Mouse (Mus musculus) liver (tissue): ENCODE data around the gene Mast4.

Experiments
- DNase-seq: peaks from one replicate; pipeline ENCODE4 v3.0.0-alpha.2; 2020; ENCODE audit warnings: mixed read lengths

Gene Mast4

DNA sequence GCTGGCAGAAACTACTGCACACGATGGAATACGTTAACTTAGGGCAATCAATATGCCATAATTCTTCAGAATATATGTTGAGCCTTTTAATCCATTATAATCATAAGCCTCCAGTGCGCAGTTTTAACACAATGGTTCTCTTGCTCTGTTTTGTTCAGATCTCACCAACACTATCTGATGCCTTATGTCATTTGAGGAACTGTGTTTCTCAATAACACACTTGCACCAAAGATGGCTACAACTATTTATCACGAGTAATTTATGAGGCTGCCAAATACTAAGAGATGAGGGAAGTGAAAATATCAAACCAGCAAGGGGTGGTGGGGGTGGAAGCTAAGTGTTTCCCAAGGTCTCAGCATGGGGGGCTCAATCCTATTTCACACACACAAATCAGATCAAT is 448.1 kb downstream of the Mast4 start:
- no peak for DNase-seq

DNA sequence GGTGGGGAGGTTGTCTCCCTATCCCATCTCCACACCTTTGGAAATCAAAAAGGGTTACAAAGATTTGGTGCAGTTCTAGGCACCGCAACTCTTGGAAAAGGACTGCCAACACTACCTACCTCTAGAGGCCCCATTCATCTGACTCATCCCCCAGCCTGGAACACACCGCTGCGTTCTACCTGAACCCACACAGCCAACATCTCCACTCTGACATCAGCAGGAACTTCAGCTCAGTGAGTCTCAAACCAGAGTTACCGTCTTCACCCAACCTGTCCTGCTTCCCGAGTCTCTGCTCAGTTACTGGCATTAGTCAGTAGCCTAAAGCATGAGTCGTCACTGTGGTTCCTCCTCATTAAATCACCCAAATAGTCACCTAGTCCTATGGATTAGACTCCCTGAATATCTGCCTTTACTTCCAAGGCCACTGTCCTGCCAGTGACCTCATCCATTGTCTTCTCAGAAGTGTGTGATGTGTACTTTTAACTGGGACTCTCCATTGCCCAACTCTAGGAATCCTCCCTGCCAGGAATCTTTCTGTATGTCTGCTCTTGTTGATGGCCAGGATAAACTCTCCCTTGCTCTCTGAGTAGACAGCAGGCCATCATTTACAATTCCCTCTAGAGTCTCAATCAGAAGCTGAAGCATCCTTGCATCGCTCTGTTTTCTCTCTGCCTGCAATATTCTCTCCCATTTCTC is 453.8 kb downstream of the Mast4 start:
- DNase-seq, result no peak

DNA sequence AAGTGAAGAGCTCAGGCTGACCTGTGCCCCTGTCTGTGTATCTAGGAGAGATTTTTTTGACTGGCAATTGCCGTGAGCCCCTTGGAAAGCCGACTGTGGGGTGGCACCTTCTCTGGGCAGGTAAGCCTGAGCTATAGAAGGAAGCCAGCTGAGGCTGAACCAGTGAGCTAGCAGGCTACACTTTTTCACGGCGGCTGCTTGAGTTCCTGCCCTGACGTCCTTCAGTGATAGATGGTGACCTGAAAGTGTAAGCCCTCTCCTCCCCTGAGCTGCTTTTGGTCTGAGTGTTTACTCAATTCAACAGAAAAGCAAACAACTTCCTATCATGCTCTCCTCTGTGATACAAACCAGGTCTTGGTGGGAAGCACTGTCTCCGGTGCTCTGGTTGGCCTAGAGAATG is 455.7 kb downstream of the Mast4 start:
- DNase-seq, result no peak

DNA sequence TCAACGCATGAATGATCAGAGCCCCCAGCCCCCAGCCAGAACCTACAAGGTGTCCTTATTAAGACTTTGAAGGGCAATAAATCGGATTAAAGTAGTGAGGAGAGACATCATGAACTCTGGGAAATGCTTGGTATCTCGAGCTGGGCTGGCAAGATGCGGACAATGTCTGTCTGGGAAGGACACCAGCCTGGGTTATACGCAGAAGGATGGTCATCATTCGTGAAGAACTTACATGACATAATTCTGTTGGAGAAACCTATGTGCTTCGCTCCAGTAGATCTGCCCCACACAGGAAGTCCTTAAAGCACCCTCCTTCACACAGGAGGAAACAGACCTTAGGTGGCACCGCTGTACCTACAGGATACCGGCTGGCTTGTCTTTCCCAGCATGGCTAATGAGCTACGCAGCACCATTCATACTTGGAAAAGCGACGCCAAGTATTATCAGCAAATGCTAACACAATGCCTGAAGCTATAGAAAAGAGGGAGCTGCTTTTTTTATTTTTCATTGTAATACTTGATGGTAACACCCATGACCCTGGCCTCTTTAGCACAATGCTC is 456.5 kb downstream of the Mast4 start:
- DNase-seq, result no peak

- DNase-seq, result peak; percentile 31
Measured at GRCm38 (mm10) chr13:102877154-102877553, 457.1 kb downstream of the Mast4 start.

- no peak for DNase-seq
Measured at GRCm38 (mm10) chr13:102875520-102875919, 458.8 kb downstream of the Mast4 start.

DNA sequence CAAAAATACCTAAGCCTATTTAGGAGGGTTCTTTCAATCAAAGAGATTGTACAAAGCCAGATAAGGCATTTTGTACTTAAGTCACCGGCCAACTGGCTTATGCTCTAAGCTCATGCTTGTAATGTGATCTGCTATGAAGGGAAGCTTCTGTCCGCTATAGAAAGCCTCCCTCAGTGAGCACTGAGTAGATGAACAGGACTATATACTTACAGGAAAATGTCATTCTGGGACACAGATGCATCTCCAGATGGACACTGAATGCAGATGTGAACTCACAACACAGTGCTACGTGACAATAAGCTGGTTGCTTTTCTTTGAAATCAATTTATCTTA is 459.2 kb downstream of the Mast4 start:
- DNase-seq, result no peak

GRCm38 (mm10) chr13:102874465-102875143 is 459.7 kb downstream of the Mast4 start:
- DNase-seq, result no peak

GRCm38 (mm10) chr13:102873412-102874016 is 460.8 kb downstream of the Mast4 start:
- no peak for DNase-seq

- no peak for DNase-seq
Measured at GRCm38 (mm10) chr13:102871380-102872104, 462.8 kb downstream of the Mast4 start.

DNA sequence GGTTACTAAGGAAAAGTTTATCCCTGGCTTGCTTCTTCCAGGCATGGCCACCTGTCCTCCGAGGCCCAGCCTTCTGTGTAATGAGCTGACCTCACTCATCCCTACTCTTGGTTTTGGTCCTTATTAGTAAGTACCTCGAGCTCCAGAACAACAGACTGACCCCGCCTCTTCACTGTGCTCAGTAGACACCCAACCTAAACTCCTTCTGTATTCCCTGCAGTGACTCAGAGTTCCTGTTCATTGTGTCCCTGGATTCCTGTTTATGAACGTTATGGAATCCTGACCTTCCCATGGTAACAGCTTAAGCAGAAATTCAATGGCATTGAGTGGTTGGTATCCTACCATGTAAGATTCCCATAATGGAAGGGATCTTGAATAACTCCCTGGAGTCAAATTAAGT is 464.8 kb downstream of the Mast4 start:
- no peak for DNase-seq

- DNase-seq, result no peak
Measured at GRCm38 (mm10) chr13:102866816-102867215, 467.5 kb downstream of the Mast4 start.

- peak; percentile 27 for DNase-seq
Measured at GRCm38 (mm10) chr13:102865971-102866724, 468.1 kb downstream of the Mast4 start.

GRCm38 (mm10) chr13:102865494-102865893 is 468.8 kb downstream of the Mast4 start:
- DNase-seq, result no peak

- no peak for DNase-seq
Measured at GRCm38 (mm10) chr13:102864840-102865239, 469.5 kb downstream of the Mast4 start.

DNA sequence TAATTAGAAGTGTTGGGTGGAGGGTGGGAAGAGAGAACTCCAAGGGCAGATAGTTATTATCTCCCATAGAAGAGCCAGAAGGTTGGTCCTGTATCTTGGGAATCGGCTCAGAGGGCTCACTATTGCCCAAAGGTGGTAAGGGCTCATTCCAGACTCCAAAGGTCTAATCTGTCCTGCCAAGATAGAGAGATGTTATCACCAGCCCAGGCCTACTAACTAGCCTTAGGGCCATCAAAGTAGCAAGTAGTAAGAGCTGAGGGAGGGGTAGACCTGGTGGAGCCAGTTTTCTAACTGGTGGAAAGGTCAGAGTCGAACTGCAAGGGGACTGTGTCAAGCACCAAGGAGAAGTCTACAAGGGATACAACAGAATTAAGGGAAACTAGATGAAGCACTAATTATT is 470.2 kb downstream of the Mast4 start:
- no peak for DNase-seq

- DNase-seq, result no peak
Measured at GRCm38 (mm10) chr13:102862981-102863380, 471.3 kb downstream of the Mast4 start.

- no peak for DNase-seq
Measured at GRCm38 (mm10) chr13:102862397-102862796, 471.9 kb downstream of the Mast4 start.

- no peak for DNase-seq
Measured at GRCm38 (mm10) chr13:102860733-102861132, 473.6 kb downstream of the Mast4 start.

GRCm38 (mm10) chr13:102860135-102860534 is 474.2 kb downstream of the Mast4 start:
- no peak for DNase-seq

DNA sequence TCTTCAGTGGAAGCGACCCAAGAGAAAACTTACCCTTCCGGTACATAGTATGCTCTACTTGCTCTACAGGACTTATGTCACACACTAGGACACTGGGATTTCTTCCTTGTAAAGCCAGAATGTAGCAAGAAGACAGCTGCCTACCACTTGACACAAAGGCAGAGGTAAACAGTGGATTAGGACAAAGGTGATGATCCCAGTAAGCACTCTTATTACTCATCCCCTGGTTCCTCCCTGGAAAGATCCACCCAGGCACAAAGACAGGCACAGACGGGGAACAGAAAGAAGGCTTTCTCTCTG is 476.8 kb downstream of the Mast4 start:
- no peak for DNase-seq

DNA sequence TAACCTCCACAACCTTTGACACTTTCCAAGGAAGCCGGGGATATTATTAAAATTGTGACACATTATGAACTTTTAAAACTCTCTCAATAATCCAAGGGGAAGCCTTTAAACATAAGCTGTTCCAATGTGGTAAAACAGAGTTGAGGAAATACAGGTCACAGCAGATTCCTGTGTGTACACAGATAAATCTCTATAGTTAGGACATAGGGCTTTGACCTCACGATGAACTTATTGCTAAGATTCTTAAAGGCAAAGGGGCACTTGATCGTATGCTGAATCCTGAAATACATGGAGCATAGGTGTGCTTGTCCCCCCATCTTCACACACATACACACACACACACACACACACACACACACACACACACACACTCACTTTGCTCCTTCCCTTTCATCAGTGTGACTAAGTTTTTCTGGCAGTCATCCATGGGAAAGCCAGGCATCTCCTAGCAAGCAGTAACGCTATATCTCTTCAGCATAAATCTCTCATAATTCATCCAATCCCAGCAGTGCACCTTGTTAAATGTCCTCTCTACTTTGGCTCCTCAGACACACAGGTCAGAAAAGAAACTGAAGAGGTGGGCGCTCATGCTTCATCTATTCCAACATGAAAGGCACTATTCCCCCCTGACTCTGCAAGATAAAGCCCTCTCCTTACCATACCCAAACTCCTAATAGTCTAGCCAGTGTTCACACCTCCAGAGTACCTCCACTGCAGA is 477.3 kb downstream of the Mast4 start:
- no peak for DNase-seq
